Mouse (Mus musculus) liver, embryonic 15.5 days (tissue): Measurements from ENCODE around the gene Zbtb6. TPM values are rescaled to one million over a fixed set of nuclear protein-coding genes. Genes with fewer than 3 reads are reported as not detected.
A peak's percentile ranks its signal among the peaks of the same experiment; 100 is the strongest.

Experiments used
- ATAC-seq: fragments of 200-750 bp; cut with Nextera tagmentation; 2 replicates; pipeline ENCODE4 v1.8.0; 2017; ENCODE audit warnings: moderate number of reproducible peaks, mild to moderate bottlenecking, moderate library complexity; ENCODE audit not compliant: insufficient read depth
- H3K27ac ChIP-seq: fragments of 300-500 bp; sonication (generic); replicated peaks from 2 replicates; pipeline ENCODE4 v1.5.1; 2015; ENCODE audit warnings: mild to moderate bottlenecking, inconsistent platforms
- H3K27me3 ChIP-seq: fragments of 300-500 bp; sonication (generic); 2 replicates; pipeline ENCODE4 v1.6.1; 2015; ENCODE audit warnings: mild to moderate bottlenecking, inconsistent platforms
- H3K36me3 ChIP-seq: fragments of 300-500 bp; sonication (generic); replicated peaks from 2 replicates; pipeline ENCODE4 v1.6.1; 2015; ENCODE audit warnings: moderate library complexity, mild to moderate bottlenecking, inconsistent platforms
- H3K4me1 ChIP-seq: fragments of 300-500 bp; sonication (generic); replicated peaks from 2 replicates; pipeline ENCODE4 v1.6.1; 2015; ENCODE audit warnings: inconsistent platforms
- H3K4me2 ChIP-seq: fragments of 300-500 bp; sonication (generic); 2 replicates; pipeline ENCODE4 v1.6.1; 2015; ENCODE audit warnings: moderate library complexity, mild to moderate bottlenecking, inconsistent platforms
- H3K4me3 ChIP-seq: fragments of 300-500 bp; sonication (generic); replicated peaks from 2 replicates; pipeline ENCODE4 v1.5.1; 2015; ENCODE audit warnings: mild to moderate bottlenecking, inconsistent platforms
- H3K9ac ChIP-seq: fragments of 300-500 bp; sonication (generic); 2 replicates; pipeline ENCODE4 v1.6.1; 2015; ENCODE audit warnings: moderate library complexity, mild to moderate bottlenecking, inconsistent platforms
- H3K9me3 ChIP-seq: fragments of 300-500 bp; sonication (generic); replicated peaks from 2 replicates; pipeline ENCODE4 v1.6.1; 2016; ENCODE audit warnings: inconsistent platforms
- WGBS: fragments of 180-500 bp; shearing (Covaris S2); methylation state at CpG from one replicate; pipeline ENCODE4 v1.1.7; 2015; ENCODE audit warnings: mixed read lengths; ENCODE audit not compliant: insufficient replicate concordance; 5-methylcytosine and 5-hydroxymethylcytosine counted together
- polyA plus RNA-seq: library from polyadenylated mRNA; unstranded; fragments of >200 nt; fragmentation: Nextera tagmentation; extraction: Ambion mirVana; gene quantifications from 2 replicates; pipeline ENCODE4 v1.2.1, GENCODE M21; 2015

Zbtb6 gene
- polyA plus RNA-seq, 1 experiment from 2014 or later = 2.5 TPM

DNA sequence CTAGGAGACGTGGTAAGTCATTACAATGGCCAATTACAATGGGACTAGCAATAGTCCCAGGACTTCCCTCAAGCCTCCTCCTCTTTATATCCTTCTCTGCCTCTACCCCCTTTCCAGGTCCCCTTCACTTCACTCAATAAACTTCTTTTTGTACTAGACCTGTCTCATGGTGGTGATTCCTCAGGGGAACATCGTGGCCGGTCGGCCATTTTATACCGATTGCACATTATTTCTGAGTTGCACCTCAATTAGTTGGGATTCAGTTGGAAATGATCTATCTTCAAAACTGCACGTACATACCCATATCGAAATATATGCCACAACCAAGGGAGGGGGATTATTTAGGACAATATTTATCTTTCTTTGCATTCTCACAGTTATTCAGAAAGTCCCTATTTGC is 11.4 kb downstream of the Zbtb6 start:
- H3K27me3 ChIP-seq = no peaks in the 10 kb centered on the region
- H3K36me3 ChIP-seq = peaks cover 17% of the 10 kb centered on the region
- ATAC-seq = no peak
- peak overlapping the region; percentile 78 for H3K4me2 ChIP-seq
- H3K27ac ChIP-seq = peak overlapping the region; percentile 94
- peaks cover 21% of the 10 kb centered on the region for H3K4me1 ChIP-seq
- H3K9me3 ChIP-seq = no peaks in the 10 kb centered on the region
- 26% methylated on average over 7 of the region's 7 CpGs for WGBS
- peak overlapping the region; percentile 83 for H3K4me3 ChIP-seq
- H3K9ac ChIP-seq = peak overlapping the region; percentile 70

DNA sequence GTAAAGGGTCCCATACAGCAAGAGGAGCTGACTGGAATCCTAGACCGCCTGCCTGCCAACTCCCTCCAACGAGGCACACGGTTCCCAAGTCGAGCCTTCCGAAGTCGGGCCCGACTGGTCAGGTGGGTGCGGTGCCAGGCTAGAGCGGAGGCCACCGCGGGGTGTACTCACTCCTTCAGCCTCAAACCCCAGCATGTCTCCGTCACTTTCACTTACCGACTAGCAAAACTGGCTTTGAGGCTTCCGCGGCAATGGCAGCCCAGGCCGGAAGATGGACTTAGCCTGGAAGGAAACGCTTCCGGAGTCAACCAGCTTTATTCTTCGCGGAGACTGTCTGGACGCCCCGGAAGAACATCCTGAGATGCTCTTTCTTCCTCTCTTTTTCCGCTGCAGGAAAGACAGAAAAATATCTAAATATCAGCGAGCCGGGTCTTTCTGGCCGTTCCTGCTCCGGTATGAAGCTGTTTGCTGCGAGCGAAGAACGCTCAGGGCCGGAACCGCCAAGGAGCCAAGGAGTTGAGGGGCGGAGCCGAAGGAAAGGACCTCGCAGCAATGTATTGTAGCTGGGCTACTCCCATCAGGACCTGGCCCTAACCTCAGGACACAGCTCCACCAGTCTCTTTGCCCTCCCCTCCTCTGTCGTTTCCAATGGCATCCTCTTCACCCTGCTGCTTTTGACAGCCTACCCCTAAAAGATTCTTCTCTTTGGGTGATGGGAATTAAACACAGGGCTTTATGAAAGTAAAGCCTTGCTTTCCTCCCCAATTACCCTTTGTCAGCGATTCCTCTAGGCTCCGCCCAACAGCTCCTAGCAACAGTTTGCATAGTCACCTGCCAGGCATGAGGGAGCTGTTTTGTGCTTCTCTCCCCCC is 12.1 kb downstream of the Zbtb6 start:
- Histone ChIP-seq H3K27ac (peak overlapping the region; percentile 94), H3K36me3 (peaks cover 17% of the 10 kb centered on the region), H3K9ac (peak overlapping the region; percentile 70), H3K4me3 (peak overlapping the region; percentile 83), H3K4me2 (peak overlapping the region; percentile 78), H3K9me3 (no peaks in the 10 kb centered on the region), H3K4me1 (peaks cover 21% of the 10 kb centered on the region), H3K27me3 (no peaks in the 10 kb centered on the region)
- peak; percentile 96 for ATAC-seq
- WGBS = under 1% methylated on average over 38 of the region's 38 CpGs

DNA sequence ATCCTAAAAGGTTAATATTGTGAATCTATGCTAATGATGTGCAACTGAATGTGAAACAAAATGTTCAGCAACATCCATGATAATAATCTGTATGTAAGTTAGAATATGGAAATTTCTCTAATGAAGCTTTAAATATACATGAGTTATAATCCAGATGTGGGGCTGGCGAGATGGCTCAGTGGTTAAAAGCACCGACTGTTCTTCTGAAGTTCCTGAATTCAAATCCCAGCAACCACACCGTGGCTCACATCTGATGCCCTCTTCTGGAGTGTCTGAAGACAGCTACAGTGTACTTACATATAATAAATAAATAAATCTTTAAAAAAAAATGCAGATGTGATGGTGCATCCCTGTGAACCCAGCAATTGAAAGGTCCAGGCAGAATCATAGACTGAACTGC is 19.3 kb downstream of the Zbtb6 start:
- Histone ChIP-seq H3K9me3 (no peaks in the 10 kb centered on the region), H3K4me2 (peak overlapping the region; percentile 23), H3K4me1 (peaks cover 28% of the 10 kb centered on the region), H3K4me3 (no peak overlapping the region), H3K9ac (no peak overlapping the region), H3K36me3 (peaks cover 6% of the 10 kb centered on the region), H3K27ac (no peak overlapping the region), H3K27me3 (no peaks in the 10 kb centered on the region)
- 42% methylated on average over 3 of the region's 3 CpGs for WGBS
- no peak for ATAC-seq

DNA sequence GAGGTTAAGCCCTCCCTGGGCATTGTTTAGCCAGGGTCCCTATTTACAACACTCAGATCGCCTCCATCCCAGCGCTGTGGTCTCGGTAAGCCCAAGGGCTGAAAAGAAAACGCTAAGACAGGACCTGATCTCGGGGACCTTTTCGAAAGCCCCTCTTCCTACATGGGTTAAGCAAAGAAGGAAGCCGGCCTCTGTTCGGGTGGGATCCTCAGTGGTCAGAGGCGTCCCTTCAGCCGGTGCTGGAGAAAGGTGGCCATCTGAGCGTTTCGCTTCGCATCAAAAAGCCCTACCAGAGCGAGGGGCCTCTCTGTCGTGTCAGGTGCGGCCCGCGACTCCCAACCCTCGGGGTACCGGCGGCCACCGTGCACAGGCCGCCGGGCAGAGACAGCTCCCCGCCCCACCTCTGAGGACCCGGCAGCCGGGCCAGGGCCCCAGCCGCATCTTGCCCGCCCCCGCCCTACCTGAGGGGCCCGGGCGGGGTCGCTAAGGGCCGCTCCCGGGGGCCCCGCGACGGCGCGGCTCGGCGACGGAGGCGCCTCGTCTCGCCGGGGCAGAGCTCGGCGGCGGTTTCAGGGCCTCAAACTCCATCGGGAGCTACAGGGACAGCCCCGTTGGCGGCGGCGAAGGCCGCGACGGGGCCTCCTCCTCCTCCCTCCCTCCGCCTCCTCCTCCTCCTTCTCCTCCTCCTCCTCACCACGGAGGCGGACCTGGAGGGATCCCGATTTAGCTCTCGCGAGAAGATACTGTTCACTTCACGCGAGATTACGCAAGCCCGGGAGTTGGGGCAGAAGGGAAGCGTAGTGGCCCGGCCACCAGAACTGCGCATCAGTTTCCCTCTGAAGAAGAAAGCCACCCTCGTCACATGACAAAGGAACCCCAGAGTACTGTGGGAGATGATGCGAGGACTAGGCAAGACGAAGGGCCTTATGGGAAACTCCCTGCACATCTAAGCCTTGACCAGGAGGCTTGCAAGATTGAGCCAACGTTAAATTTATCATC is 20.4 kb downstream of the Zbtb6 start, which contains the start of gene Rc3h2:
Rc3h2 (minus strand) TSS at position 598 of the 999 bp plus-strand sequence.
- under 1% methylated on average over 74 of the region's 75 CpGs for WGBS
- Histone ChIP-seq H3K27me3 (no peaks in the 10 kb centered on the region), H3K4me1 (peaks cover 28% of the 10 kb centered on the region), H3K4me3 (peak within 1 kb of the TSS; percentile 100), H3K9ac (peak within 1 kb of the TSS; percentile 99), H3K4me2 (peak within 1 kb of the TSS; percentile 81), H3K27ac (peak within 1 kb of the TSS; percentile 97), H3K36me3 (peaks cover under 1% of the 10 kb centered on the region), H3K9me3 (no peaks in the 10 kb centered on the region)
- ATAC-seq = peak; percentile 95

DNA sequence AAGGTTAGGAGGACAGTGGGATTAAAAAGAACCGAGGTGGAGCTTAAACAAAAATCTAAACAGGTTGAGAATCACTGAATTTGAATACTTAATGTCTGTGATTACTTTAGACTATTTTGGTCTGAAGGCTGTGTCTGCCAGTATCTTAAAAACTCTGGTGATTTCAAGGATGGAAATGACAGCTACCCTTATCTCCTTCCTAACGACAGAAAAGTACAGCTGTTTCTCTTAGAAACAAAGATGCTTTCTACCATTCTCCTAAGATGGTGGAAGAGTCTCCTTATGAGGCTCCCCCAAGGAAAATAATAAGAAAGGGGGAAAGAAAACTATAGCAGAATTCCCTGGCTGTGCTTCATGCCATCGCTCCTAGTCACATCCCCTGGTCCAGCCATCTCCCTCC is 21.1 kb downstream of the Zbtb6 start:
- 7% methylated on average over 3 of the region's 3 CpGs for WGBS
- no peak for ATAC-seq
- Histone ChIP-seq H3K27me3 (no peaks in the 10 kb centered on the region), H3K36me3 (no peaks in the 10 kb centered on the region), H3K4me2 (peak overlapping the region; percentile 81), H3K9ac (peak overlapping the region; percentile 99), H3K4me3 (peak overlapping the region; percentile 100), H3K27ac (peak overlapping the region; percentile 97), H3K4me1 (peaks cover 28% of the 10 kb centered on the region), H3K9me3 (no peaks in the 10 kb centered on the region)

DNA sequence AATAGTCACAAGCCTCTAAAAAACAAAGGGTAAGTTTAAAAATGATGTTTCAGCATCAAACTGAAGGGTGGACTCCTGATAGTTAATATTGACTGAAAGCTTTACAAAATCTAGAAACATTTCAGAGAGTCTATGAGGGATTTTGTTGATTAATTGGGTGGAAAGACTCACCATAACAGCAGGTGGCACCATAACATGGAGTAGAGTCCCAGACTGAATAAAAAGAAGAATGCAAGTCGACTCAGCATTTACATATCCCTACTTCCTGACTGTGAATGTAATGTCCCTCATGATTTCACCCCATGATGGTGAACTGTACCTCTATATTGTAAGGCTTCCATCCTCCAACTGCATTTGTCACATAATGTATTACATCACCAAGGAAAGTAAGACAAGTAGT is 47.4 kb downstream of the Zbtb6 start:
- Histone ChIP-seq H3K36me3 (peaks cover 36% of the 10 kb centered on the region), H3K4me3 (no peak overlapping the region), H3K9me3 (no peaks in the 10 kb centered on the region), H3K4me2 (no peak overlapping the region), H3K27ac (no peak overlapping the region), H3K27me3 (no peaks in the 10 kb centered on the region), H3K9ac (no peak overlapping the region), H3K4me1 (no peaks in the 10 kb centered on the region)
- no peak for ATAC-seq
- 38% methylated on average over 1 of the region's 1 CpGs for WGBS

DNA sequence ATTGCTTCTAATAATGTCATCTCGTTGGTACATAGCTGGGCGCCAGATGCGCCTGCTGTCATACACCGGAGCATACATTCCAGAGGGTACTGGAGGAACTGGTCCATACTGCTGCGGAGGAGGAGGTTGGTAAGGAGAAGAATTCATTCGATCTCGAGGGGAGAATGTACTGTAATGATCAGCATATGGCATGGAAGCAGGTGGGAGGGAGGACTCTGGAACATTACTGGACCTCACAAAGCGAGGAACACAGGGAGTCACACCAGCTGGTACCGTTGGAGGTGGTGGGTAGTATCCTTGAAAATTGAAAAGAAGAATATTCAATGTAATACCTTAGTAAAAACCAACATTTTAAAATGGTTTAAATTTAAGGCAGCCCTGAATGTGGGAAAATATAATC is 60.0 kb downstream of the Zbtb6 start:
- no peaks in the 10 kb centered on the region for H3K9me3 ChIP-seq
- H3K4me1 ChIP-seq = no peaks in the 10 kb centered on the region
- peaks cover 45% of the 10 kb centered on the region for H3K36me3 ChIP-seq
- H3K27ac ChIP-seq = no peak overlapping the region
- no peaks in the 10 kb centered on the region for H3K27me3 ChIP-seq
- H3K9ac ChIP-seq = no peak overlapping the region
- H3K4me2 ChIP-seq = no peak overlapping the region
- H3K4me3 ChIP-seq = no peak overlapping the region
- 91% methylated on average over 9 of the region's 9 CpGs for WGBS
- ATAC-seq = no peak

DNA sequence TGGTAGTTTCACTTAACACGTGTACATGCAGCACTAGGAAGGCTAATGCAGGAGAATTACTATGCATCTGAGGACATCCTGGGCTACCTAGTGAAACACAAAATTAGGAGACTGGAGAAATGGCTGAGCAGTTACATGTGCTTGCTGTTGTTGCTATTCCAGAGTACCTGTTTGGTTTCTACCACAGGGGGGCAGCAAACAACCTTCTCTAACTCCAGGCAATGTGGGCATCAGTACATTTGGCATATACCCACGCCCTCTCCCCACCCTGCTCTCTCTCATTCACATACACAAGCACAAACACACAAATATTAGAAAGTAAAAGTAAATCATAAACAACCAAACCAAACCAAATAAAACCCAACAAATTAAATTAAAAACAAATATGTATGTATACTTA is 62.8 kb downstream of the Zbtb6 start:
- Histone ChIP-seq H3K4me3 (no peak overlapping the region), H3K27me3 (no peaks in the 10 kb centered on the region), H3K9ac (no peak overlapping the region), H3K4me2 (no peak overlapping the region), H3K9me3 (no peaks in the 10 kb centered on the region), H3K4me1 (peaks cover 6% of the 10 kb centered on the region; the same call in 1 of the 2 replicates), H3K36me3 (peaks cover 55% of the 10 kb centered on the region), H3K27ac (no peak overlapping the region)
- ATAC-seq = peak; percentile 37; the same call in 1 of the 2 replicates
- 54% methylated on average over 2 of the region's 2 CpGs for whole genome bisulfite sequencing

DNA sequence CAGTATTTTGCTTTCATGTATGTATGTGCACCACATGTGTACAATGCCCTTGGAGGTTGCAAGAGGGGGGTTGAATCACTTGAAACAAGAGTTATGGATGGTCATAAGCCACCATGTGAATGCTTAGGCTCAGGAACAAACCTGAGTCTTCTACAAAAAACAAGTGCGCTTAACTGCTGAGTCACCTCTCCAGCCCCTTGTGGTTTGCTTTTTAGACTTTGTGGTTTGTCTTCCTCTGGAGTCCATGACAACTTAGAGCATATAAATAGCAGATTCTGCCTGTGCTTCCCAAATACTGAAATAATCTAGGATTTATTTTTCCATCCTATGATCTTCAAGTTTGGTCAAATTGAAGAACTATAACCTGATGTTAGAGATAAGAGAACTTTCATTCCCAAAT is 67.0 kb downstream of the Zbtb6 start:
- no peak overlapping the region for H3K4me2 ChIP-seq
- peaks cover 40% of the 10 kb centered on the region for H3K36me3 ChIP-seq
- ATAC-seq = no peak
- 22% methylated on average over 1 of the region's 1 CpGs for WGBS
- peaks cover 6% of the 10 kb centered on the region; the same call in 1 of the 2 replicates for H3K4me1 ChIP-seq
- no peak overlapping the region for H3K9ac ChIP-seq
- H3K27ac ChIP-seq = no peak overlapping the region
- H3K27me3 ChIP-seq = no peaks in the 10 kb centered on the region
- no peak overlapping the region for H3K4me3 ChIP-seq
- no peaks in the 10 kb centered on the region for H3K9me3 ChIP-seq
